In genomic region chr3:153792364-153792703, GRCm38 (mm10) we compare ENCODE assay signal across 28 mouse cellular contexts. TPM values are rescaled to one million over a fixed set of nuclear protein-coding genes. Genes with fewer than 3 reads are reported as not detected.
DNase-seq lines count a peak whose midpoint lies in the region; ATAC-seq and TF ChIP-seq lines count a peak whose summit lies in the region.
"Had no signal": no experiment of that assay in that cellular context is flagged by ENCODE, and none has a peak within 500 bp of the region (broad histone marks: within the 10 kb centered on the region; RNA-seq: fewer than 3 reads in every experiment).

No protein-coding gene starts in this region.

- no peak for ATAC-seq in liver, embryonic 11.5 days (replicated peaks; ENCODE audit: low FRiP score)
- ATAC-seq in liver, embryonic 14.5 days (ENCODE audit: insufficient read depth): no peak
- ATAC-seq in midbrain, embryonic 11.5 days (ENCODE audit: low FRiP score): no peak
- ATAC-seq in midbrain, postnatal 0 days (ENCODE audit: low FRiP score): no peak
- ATAC-seq: hindbrain, postnatal 0 days; Patski had no signal

- peak overlapping the region; percentile 55 for H3K4me2 ChIP-seq in liver, embryonic 11.5 days
- peak overlapping the region; percentile 76 for H3K4me2 ChIP-seq in liver, embryonic 14.5 days (ENCODE audit: low read depth)
- no peak overlapping the region for H3K4me2 ChIP-seq in midbrain, embryonic 11.5 days
- no peak overlapping the region for H3K4me2 ChIP-seq in midbrain, postnatal 0 days (ENCODE audit: low read depth, low read length, poor library complexity, severe bottlenecking)
- H3K4me2 ChIP-seq: embryonic facial prominence, embryonic 15.5 days; limb, embryonic 13.5 days; lung, embryonic 14.5 days had no signal

- H3K4me1 ChIP-seq in liver, embryonic 11.5 days (replicated peaks; ENCODE audit: control insufficient read depth, insufficient read depth, low read length): peaks cover 33% of the 10 kb centered on the region
- peaks cover 41 to 49% of the 10 kb centered on the region in 2 experiments for H3K4me1 ChIP-seq in liver, embryonic 14.5 days (replicated peaks; ENCODE audit: control insufficient read depth in 2 of 2, insufficient read depth in 2 of 2, low read length in 1 of 2)
- H3K4me1 ChIP-seq in midbrain, embryonic 11.5 days (ENCODE audit: control insufficient read depth, insufficient read depth, low read length): no peaks in the 10 kb centered on the region
- no peaks in the 10 kb centered on the region for H3K4me1 ChIP-seq in midbrain, postnatal 0 days (ENCODE audit: insufficient read depth, low read length)
- H3K4me1 ChIP-seq: embryonic facial prominence, embryonic 15.5 days; limb, embryonic 13.5 days had no signal

- H3K27ac ChIP-seq in liver, embryonic 11.5 days (ENCODE audit: low read depth, low read length): peak overlapping the region; percentile 95
- peak overlapping the region; percentile 98 for H3K27ac ChIP-seq in liver, embryonic 14.5 days
- no peak overlapping the region for H3K27ac ChIP-seq in midbrain, embryonic 11.5 days (ENCODE audit: low read depth, low read length)
- H3K27ac ChIP-seq in midbrain, postnatal 0 days (ENCODE audit: low read depth, low read length): no peak overlapping the region
- H3K27ac ChIP-seq: embryonic facial prominence, embryonic 15.5 days; hindbrain, postnatal 0 days; limb, embryonic 13.5 days; stomach, postnatal 0 days had no signal

- WGBS in liver, embryonic 11.5 days: 50% methylated on average over 5 of the region's 5 CpGs
- WGBS in liver, embryonic 14.5 days (ENCODE audit: insufficient replicate concordance): 20% methylated on average over 5 of the region's 5 CpGs
- WGBS in midbrain, embryonic 11.5 days: 91% methylated on average over 5 of the region's 5 CpGs
- WGBS in midbrain, postnatal 0 days: 87% methylated on average over 5 of the region's 5 CpGs

- no peak for TF ChIP-seq CTCF in liver, embryonic 14.5 days (IDR thresholded peaks at IDR 0.05; ENCODE audit: low read depth)
- TF ChIP-seq CTCF in midbrain, postnatal 0 days (IDR thresholded peaks at IDR 0.05): no peak

- no peaks in the 10 kb centered on the region for H3K36me3 ChIP-seq in liver, embryonic 11.5 days (ENCODE audit: control insufficient read depth, insufficient read depth, low read length)
- H3K36me3 ChIP-seq in liver, embryonic 14.5 days (replicated peaks; ENCODE audit: control insufficient read depth, insufficient read depth, low read depth): no peaks in the 10 kb centered on the region
- no peaks in the 10 kb centered on the region for H3K36me3 ChIP-seq in midbrain, embryonic 11.5 days (ENCODE audit: control insufficient read depth, insufficient read depth, low read length)
- no peaks in the 10 kb centered on the region for H3K36me3 ChIP-seq in midbrain, postnatal 0 days (ENCODE audit: insufficient read depth, low read length)
- H3K36me3 ChIP-seq: embryonic facial prominence, embryonic 15.5 days; limb, embryonic 13.5 days had no signal

- peak; percentile 63 for DNase-seq in heart, adult 11 months
- DNase-seq in heart, adult 9 months (ENCODE audit: low spot score in 2 of 2): no peak
- no peak for DNase-seq in liver, embryonic 11.5 days (ENCODE audit: low spot score)
- no peak for DNase-seq in liver
- no peak for DNase-seq in liver, embryonic 14.5 days (ENCODE audit: low read depth in 3 of 3, low spot score in 3 of 3)
- DNase-seq in lung, postnatal 10 days: no peak
- no peak for DNase-seq in midbrain, embryonic 11.5 days (ENCODE audit: low spot score, missing footprints)
- DNase-seq in midbrain, postnatal 0 days (ENCODE audit: low spot score): no peak
- DNase-seq: adrenal gland, postnatal 36 days; cerebellum, adult 11 months; cerebellum, adult 9-11 months; gastrocnemius, postnatal 25 days; kidney, postnatal 25 days; layer of hippocampus, postnatal 36 days; lung, embryonic 14.5 days; lung, postnatal 4 days had no signal

- no peak overlapping the region for H3K4me3 ChIP-seq in liver, embryonic 11.5 days (ENCODE audit: low read depth, low read length)
- H3K4me3 ChIP-seq in liver, embryonic 14.5 days (ENCODE audit: insufficient read depth in 1 of 2, low read depth in 2 of 2, low read length in 2 of 2): no peak overlapping the region
- no peak overlapping the region for H3K4me3 ChIP-seq in midbrain, embryonic 11.5 days (ENCODE audit: low read depth, low read length)
- no peak overlapping the region for H3K4me3 ChIP-seq in midbrain, postnatal 0 days (ENCODE audit: low read depth, low read length)
- H3K4me3 ChIP-seq: embryonic facial prominence, embryonic 15.5 days; limb, embryonic 13.5 days had no signal

- no peaks in the 10 kb centered on the region for H3K9me3 ChIP-seq in liver, embryonic 11.5 days (ENCODE audit: control insufficient read depth, low read length)
- no peaks in the 10 kb centered on the region for H3K9me3 ChIP-seq in liver, embryonic 14.5 days (ENCODE audit: control insufficient read depth, low read length)
- no peaks in the 10 kb centered on the region for H3K9me3 ChIP-seq in midbrain, embryonic 11.5 days (ENCODE audit: control insufficient read depth, low read length)
- H3K9me3 ChIP-seq in midbrain, postnatal 0 days (ENCODE audit: low read length): no peaks in the 10 kb centered on the region
- H3K9me3 ChIP-seq: embryonic facial prominence, embryonic 15.5 days; limb, embryonic 13.5 days had no signal

- H3K9ac ChIP-seq in liver, embryonic 11.5 days (ENCODE audit: low read depth, low read length): peak overlapping the region; percentile 67
- peak overlapping the region; percentile 58 for H3K9ac ChIP-seq in liver, embryonic 14.5 days (replicated peaks)
- no peak overlapping the region for H3K9ac ChIP-seq in midbrain, embryonic 11.5 days (ENCODE audit: low read length)
- no peak overlapping the region for H3K9ac ChIP-seq in midbrain, postnatal 0 days (replicated peaks; ENCODE audit: low read length, poor library complexity, severe bottlenecking)
- H3K9ac ChIP-seq: embryonic facial prominence, embryonic 15.5 days; limb, embryonic 13.5 days; lung, embryonic 14.5 days had no signal

- no peak for TF ChIP-seq EP300 in liver, embryonic 14.5 days (IDR thresholded peaks at IDR 0.05; ENCODE audit: low read depth)

- H3K27me3 ChIP-seq in liver, embryonic 11.5 days (replicated peaks; ENCODE audit: control insufficient read depth, insufficient read depth, low read length): no peaks in the 10 kb centered on the region
- no peaks in the 10 kb centered on the region for H3K27me3 ChIP-seq in liver, embryonic 14.5 days (ENCODE audit: control insufficient read depth, insufficient read depth, low read length)
- no peaks in the 10 kb centered on the region for H3K27me3 ChIP-seq in midbrain, embryonic 11.5 days (ENCODE audit: control insufficient read depth, insufficient read depth, low read length)
- H3K27me3 ChIP-seq in midbrain, postnatal 0 days (ENCODE audit: insufficient read depth, low read length): no peaks in the 10 kb centered on the region
- H3K27me3 ChIP-seq: embryonic facial prominence, embryonic 15.5 days; limb, embryonic 13.5 days; Patski had no signal

RNA-seq across cellular contexts. Expression of gene Asb17, which starts 51.7 kb away (rescaled TPM):
- polyA plus RNA-seq in liver, embryonic 11.5 days (2014; fragmentation: Nextera tagmentation; extraction: Ambion mirVana): 8.3 and 9.6 TPM in 2 replicates
- 0.88 and 1.4 TPM in 2 replicates for polyA plus RNA-seq in liver, embryonic 14.5 days (2012; rRNA removed)
- 3.9 and 5.8 TPM in 2 replicates for polyA plus RNA-seq in liver, embryonic 14.5 days (2014; fragmentation: Nextera tagmentation; extraction: Ambion mirVana)
- polyA plus RNA-seq in midbrain, embryonic 11.5 days (2014; fragmentation: Nextera tagmentation; extraction: Ambion mirVana): 0.29 and 0.44 TPM in 2 replicates
- 0.44 TPM in 1 of 2 replicates, not detected in the other for total RNA-seq in midbrain, postnatal 0 days (2014; rRNA removed)
- 0.07 TPM in 1 of 2 replicates, not detected in the other for polyA plus RNA-seq in midbrain, postnatal 0 days (2015; fragmentation: Nextera tagmentation; extraction: Ambion mirVana)
- total RNA-seq: adrenal gland, adult 18-20 months; adrenal gland, postnatal 36 days; gastrocnemius, postnatal 25 days; hematopoietic stem cell, adult 5-6 weeks; hindbrain, postnatal 0 days; layer of hippocampus, adult 8-10 months; layer of hippocampus, postnatal 36 days; left cerebral cortex, postnatal 10 days; neutrophil, adult 5-6 weeks had no signal
- polyA plus RNA-seq: hindbrain, postnatal 0 days; kidney, embryonic 14.5 days; small intestine, adult 2 months had no signal

Comparison
In these comparisons a context has a peak if more than half of its experiments do, and no peak if none do; other contexts are left out.
1. H3K27ac ChIP-seq: peak in liver, embryonic 11.5 days (single experiment) and liver, embryonic 14.5 days (single experiment); none in midbrain, embryonic 11.5 days (single experiment) and midbrain, postnatal 0 days (single experiment).
2. H3K4me2 ChIP-seq: peak in liver, embryonic 11.5 days (single experiment) and liver, embryonic 14.5 days (single experiment); none in midbrain, embryonic 11.5 days (single experiment) and midbrain, postnatal 0 days (single experiment).
3. H3K9ac ChIP-seq: peak in liver, embryonic 11.5 days (single experiment) and liver, embryonic 14.5 days (single experiment); none in midbrain, embryonic 11.5 days (single experiment) and midbrain, postnatal 0 days (single experiment).